Mouse (Mus musculus) liver, embryonic 14.5 days (tissue): ENCODE measurements around the gene Lipc. TPM values are rescaled to one million over a fixed set of nuclear protein-coding genes. Genes with fewer than 3 reads are reported as not detected.

Source experiments
- ATAC-seq: fragments of 200-750 bp; cut with Nextera tagmentation; 2 replicates; pipeline ENCODE4 v1.8.0; 2017; ENCODE audit warnings: moderate number of reproducible peaks, mild to moderate bottlenecking, moderate library complexity; ENCODE audit not compliant: insufficient read depth
- DNase-seq, 3 experiments: peaks; one replicate each; pipeline ENCODE4 v3.0.0-alpha.2; 2012 to 2013; ENCODE audit warnings: low read depth in 3 of 3, low spot score in 3 of 3
- H3K27ac ChIP-seq: fragments of 300-500 bp; sonication (generic); 2 replicates; pipeline ENCODE4 v1.5.1; 2014; ENCODE audit warnings: moderate library complexity, mild to moderate bottlenecking, control low read depth, inconsistent platforms
- H3K27me3 ChIP-seq: fragments of 300-500 bp; sonication (generic); 2 replicates; pipeline ENCODE4 v1.6.1; 2014; ENCODE audit warnings: mild to moderate bottlenecking, low read length, moderate library complexity; ENCODE audit not compliant: control insufficient read depth, insufficient read depth
- H3K36me3 ChIP-seq: fragments of 300-500 bp; sonication (generic); replicated peaks from 2 replicates; pipeline ENCODE4 v1.6.1; 2014; ENCODE audit warnings: low read depth; ENCODE audit not compliant: control insufficient read depth, insufficient read depth
- H3K4me1 ChIP-seq, 2 experiments: fragments of 200-500 bp in 1 of 2; fragments of 300-500 bp in 1 of 2; sonication (generic) in 1 of 2; replicated peaks; 2 replicates each; pipeline ENCODE4 v1.6.1; 2012 to 2014; ENCODE audit warnings: antibody characterized with exemption in 1 of 2, inconsistent platforms in 1 of 2, low read length in 1 of 2; ENCODE audit not compliant: control insufficient read depth in 2 of 2, insufficient read depth in 2 of 2
- H3K4me2 ChIP-seq: fragments of 300-500 bp; sonication (generic); 2 replicates; pipeline ENCODE4 v1.6.1; 2014; ENCODE audit warnings: low read depth, mild to moderate bottlenecking, control low read depth, moderate library complexity
- H3K4me3 ChIP-seq, 2 experiments: fragments of 200-500 bp in 1 of 2; fragments of 300-500 bp in 1 of 2; sonication (generic) in 1 of 2; 2 replicates each; pipeline ENCODE4 v1.5.1; 2012 to 2014; ENCODE audit warnings: low read depth in 2 of 2, low read length in 2 of 2, mild to moderate bottlenecking in 2 of 2, control low read depth in 1 of 2, inconsistent platforms in 1 of 2, moderate library complexity in 1 of 2; ENCODE audit not compliant: insufficient read depth in 1 of 2
- H3K9ac ChIP-seq: fragments of 300-500 bp; sonication (generic); replicated peaks from 2 replicates; pipeline ENCODE4 v1.6.1; 2014; ENCODE audit warnings: mild to moderate bottlenecking, control low read depth, moderate library complexity
- H3K9me3 ChIP-seq: fragments of 300-500 bp; sonication (generic); 2 replicates; pipeline ENCODE4 v1.6.1; 2016; ENCODE audit warnings: low read length, mixed read lengths; ENCODE audit not compliant: control insufficient read depth
- CTCF ChIP-seq: IDR thresholded peaks from 2 replicates; pipeline ENCODE4 v1.5.1; 2016; ENCODE audit warnings: antibody characterized with exemption, low read depth, control low read depth
- EP300 ChIP-seq: IDR thresholded peaks from 2 replicates; pipeline ENCODE4 v1.6.1; 2016; ENCODE audit warnings: antibody characterized with exemption, low read depth
- WGBS: fragments of 180-500 bp; shearing (Covaris S2); extraction: QIAGEN DNeasy Blood & Tissue Kit; methylation state at CpG from one replicate; pipeline ENCODE4 v1.1.7; 2014; ENCODE audit not compliant: insufficient replicate concordance; 5-methylcytosine and 5-hydroxymethylcytosine counted together
- polyA plus RNA-seq, 2 experiments: library from polyadenylated mRNA; depleted of rRNA in 1 of 2; stranded (reverse) in 1 of 2; unstranded in 1 of 2; fragments of >200 nt; fragmentation: Nextera tagmentation in 1 of 2; extraction: Ambion mirVana in 1 of 2; gene quantifications; 2 replicates each; pipeline versions ENCODE4 v1.2.1 to v1.2.3; 2012 to 2014

Lipc gene
- polyA plus RNA-seq, 2 experiments: 22.4 to 26.8 TPM

- 83% methylated on average over 12 of the region's 12 CpGs for WGBS
- no peak for ATAC-seq
- H3K4me3 ChIP-seq: no peak overlapping the region
Observed at GRCm38 (mm10) chr9:70812551-70812950, 139.5 kb downstream of the Lipc start.

GRCm38 (mm10) chr9:70807714-70808113, 144.3 kb downstream of the Lipc start:
- H3K9ac ChIP-seq: no peak overlapping the region
- H3K36me3 ChIP-seq: no peaks in the 10 kb centered on the region
- no peak overlapping the region for H3K4me3 ChIP-seq
- WGBS: 70% methylated on average over 11 of the region's 11 CpGs
- no peaks in the 10 kb centered on the region for H3K27me3 ChIP-seq
- H3K4me2 ChIP-seq: no peak overlapping the region
- no peak overlapping the region for H3K27ac ChIP-seq
- TF ChIP-seq CTCF (no peak), EP300 (no peak)
- no peak for DNase-seq
- no peak for ATAC-seq
- peaks cover 0 to 8% of the 10 kb centered on the region in 2 experiments; a peak in 1 of 4 replicates for H3K4me1 ChIP-seq
- no peaks in the 10 kb centered on the region for H3K9me3 ChIP-seq

More at GRCm38 (mm10) chr9:70812551-70812950, 139.5 kb downstream of the Lipc start:
- TF ChIP-seq CTCF: no peak
- Histone ChIP-seq H3K36me3 (no peaks in the 10 kb centered on the region), H3K4me2 (no peak overlapping the region), H3K27ac (no peak overlapping the region), H3K9me3 (no peaks in the 10 kb centered on the region), H3K27me3 (no peaks in the 10 kb centered on the region), H3K9ac (no peak overlapping the region), H3K4me1 (peaks cover 3 to 8% of the 10 kb centered on the region in 2 experiments; a peak in 2 of 4 replicates)
- no peak for DNase-seq

GRCm38 (mm10) chr9:70806069-70806468, 146.0 kb downstream of the Lipc start:
- Histone ChIP-seq H3K9ac (no peak overlapping the region), H3K4me1 (peaks cover 0 to 6% of the 10 kb centered on the region in 2 experiments; a peak in 2 of 4 replicates), H3K27me3 (no peaks in the 10 kb centered on the region), H3K27ac (no peak overlapping the region), H3K9me3 (no peaks in the 10 kb centered on the region), H3K4me2 (no peak overlapping the region), H3K4me3 (no peak overlapping the region), H3K36me3 (no peaks in the 10 kb centered on the region)
- ATAC-seq (no peak), DNase-seq (no peak)
- TF ChIP-seq CTCF: no peak
- TF ChIP-seq EP300: no peak
- 20% methylated on average over 1 of the region's 1 CpGs for WGBS

- no peak for ATAC-seq
- no peak for DNase-seq
- Histone ChIP-seq H3K4me1 (peaks cover 0 to 9% of the 10 kb centered on the region in 2 experiments; a peak in 2 of 4 replicates), H3K27me3 (no peaks in the 10 kb centered on the region), H3K9me3 (no peaks in the 10 kb centered on the region), H3K4me2 (no peak overlapping the region), H3K4me3 (no peak overlapping the region), H3K27ac (no peak overlapping the region), H3K36me3 (no peaks in the 10 kb centered on the region), H3K9ac (no peak overlapping the region)
- TF ChIP-seq EP300: no peak
- TF ChIP-seq CTCF: no peak
- WGBS: 55% methylated on average over 3 of the region's 3 CpGs
Observed at GRCm38 (mm10) chr9:70802816-70803215, 149.2 kb downstream of the Lipc start.

- no peaks in the 10 kb centered on the region for H3K27me3 ChIP-seq
- no peaks in the 10 kb centered on the region for H3K36me3 ChIP-seq
- no peaks in the 10 kb centered on the region for H3K9me3 ChIP-seq
- H3K4me1 ChIP-seq: peaks cover 0 to 9% of the 10 kb centered on the region in 2 experiments; a peak in 2 of 4 replicates
- no peak overlapping the region for H3K4me3 ChIP-seq
- DNase-seq (no peak), ATAC-seq (no peak)
- no peak overlapping the region for H3K9ac ChIP-seq
- no peak overlapping the region for H3K4me2 ChIP-seq
- 53% methylated on average over 3 of the region's 3 CpGs for WGBS
- no peak overlapping the region for H3K27ac ChIP-seq
- TF ChIP-seq CTCF (no peak), EP300 (no peak)
Observed at GRCm38 (mm10) chr9:70801761-70802160, 150.3 kb downstream of the Lipc start.
